Mouse (Mus musculus) forebrain, embryonic 11.5 days (tissue): Measurements from ENCODE around the gene Stam2. TPM values are rescaled to one million over a fixed set of nuclear protein-coding genes. Genes with fewer than 3 reads are reported as not detected.
A peak's percentile ranks its signal among the peaks of the same experiment; 100 is the strongest.

Source experiments
- ATAC-seq: fragments of 200-750 bp; cut with Nextera tagmentation; replicated peaks from 2 replicates; pipeline ENCODE4 v1.8.0; 2017; ENCODE audit warnings: moderate TSS enrichment; ENCODE audit not compliant: low FRiP score
- DNase-seq: peaks from one replicate; pipeline ENCODE4 v3.0.0-alpha.2; 2017; ENCODE audit warnings: low spot score
- H3K27ac ChIP-seq: fragments of 300-500 bp; sonication (generic); 2 replicates; pipeline ENCODE4 v1.5.1; 2014; ENCODE audit warnings: low read depth, low read length
- H3K27me3 ChIP-seq: fragments of 300-500 bp; sonication (generic); 2 replicates; pipeline ENCODE4 v1.6.1; 2014; ENCODE audit warnings: mild to moderate bottlenecking, low read length, mixed read lengths; ENCODE audit not compliant: control insufficient read depth, insufficient read depth
- H3K36me3 ChIP-seq: fragments of 300-500 bp; sonication (generic); 2 replicates; pipeline ENCODE4 v1.6.1; 2014; ENCODE audit warnings: mild to moderate bottlenecking, low read length, moderate library complexity, mixed read lengths; ENCODE audit not compliant: control insufficient read depth, insufficient read depth
- H3K4me1 ChIP-seq: fragments of 300-500 bp; sonication (generic); replicated peaks from 2 replicates; pipeline ENCODE4 v1.6.1; 2014; ENCODE audit warnings: low read length, mixed read lengths; ENCODE audit not compliant: control insufficient read depth, insufficient read depth
- H3K4me2 ChIP-seq: fragments of 300-500 bp; sonication (generic); 2 replicates; pipeline ENCODE4 v1.6.1; 2014; ENCODE audit warnings: low read depth, mild to moderate bottlenecking, low read length, moderate library complexity, mixed read lengths; ENCODE audit not compliant: severe bottlenecking
- H3K4me3 ChIP-seq: fragments of 300-500 bp; sonication (generic); 2 replicates; pipeline ENCODE4 v1.5.1; 2014; ENCODE audit warnings: low read depth, low read length
- H3K9ac ChIP-seq: fragments of 300-500 bp; sonication (generic); 2 replicates; pipeline ENCODE4 v1.6.1; 2014; ENCODE audit warnings: low read length
- H3K9me3 ChIP-seq: fragments of 300-500 bp; sonication (generic); 2 replicates; pipeline ENCODE4 v1.6.1; 2016; ENCODE audit warnings: low read length, mixed read lengths; ENCODE audit not compliant: control insufficient read depth
- WGBS: fragments of 180-500 bp; shearing (Covaris S2); extraction: QIAGEN DNeasy Blood & Tissue Kit; methylation state at CpG from one replicate; pipeline ENCODE4 v1.1.7; 2014; 5-methylcytosine and 5-hydroxymethylcytosine counted together
- polyA plus RNA-seq: library from polyadenylated mRNA; unstranded; fragments of >200 nt; fragmentation: Nextera tagmentation; extraction: Ambion mirVana; gene quantifications from 2 replicates; pipeline ENCODE4 v1.2.1, GENCODE M21; 2014

Stam2 gene
- polyA plus RNA-seq, 1 experiment from 2014 or later = 42.9 TPM

GRCm38 (mm10) chr2:52763891-52764290, 21.8 kb upstream of the Stam2 start:
- Histone ChIP-seq H3K4me3 (no peak overlapping the region), H3K9ac (no peak overlapping the region), H3K27me3 (no peaks in the 10 kb centered on the region), H3K4me1 (no peaks in the 10 kb centered on the region), H3K4me2 (no peak overlapping the region), H3K27ac (no peak overlapping the region), H3K9me3 (no peaks in the 10 kb centered on the region), H3K36me3 (no peaks in the 10 kb centered on the region)
- ATAC-seq = no peak
- DNase-seq = no peak
- WGBS = 88% methylated on average over 14 of the region's 14 CpGs

DNA sequence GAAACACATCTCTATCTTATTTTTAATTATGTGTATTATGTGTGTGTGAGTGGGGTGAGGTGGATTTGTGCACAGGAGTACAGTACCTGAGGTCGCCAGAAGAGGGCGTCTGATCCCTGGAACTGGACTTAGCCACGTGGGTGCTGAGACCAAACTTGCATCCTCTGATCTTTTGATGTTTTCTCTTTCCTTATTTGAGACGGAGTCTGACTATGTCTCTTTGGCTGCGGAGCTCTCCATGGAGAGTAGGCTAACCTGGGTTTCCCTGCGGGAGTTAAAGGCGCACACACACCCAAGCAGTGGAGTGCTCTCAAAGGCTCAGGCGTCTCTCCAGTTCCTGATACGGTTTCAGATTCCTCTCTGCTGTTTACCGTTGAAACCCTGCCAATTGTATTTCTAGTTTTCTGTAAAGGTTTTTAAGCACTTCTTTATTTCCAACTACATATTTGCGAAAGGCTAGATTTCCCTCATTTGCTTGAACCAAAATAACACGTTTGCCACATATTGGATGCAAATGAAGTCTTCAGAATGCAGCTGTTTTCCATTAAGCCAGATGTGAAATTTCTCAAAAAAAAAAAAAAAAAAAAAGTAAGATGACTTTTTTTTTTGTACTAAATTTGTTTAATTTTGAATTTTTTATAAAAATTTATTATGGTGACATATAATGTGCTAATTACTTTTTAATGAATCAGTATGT, 21.1 kb upstream of the Stam2 start:
- Histone ChIP-seq H3K4me1 (no peaks in the 10 kb centered on the region), H3K9ac (no peak overlapping the region), H3K36me3 (no peaks in the 10 kb centered on the region), H3K27ac (no peak overlapping the region), H3K4me2 (peak overlapping the region; percentile 36; the same call in 1 of the 2 replicates), H3K9me3 (no peaks in the 10 kb centered on the region), H3K27me3 (no peaks in the 10 kb centered on the region), H3K4me3 (no peak overlapping the region)
- peak; percentile 91 for DNase-seq
- peak; percentile 78 for ATAC-seq
- 25% methylated on average over 12 of the region's 12 CpGs for WGBS

DNA sequence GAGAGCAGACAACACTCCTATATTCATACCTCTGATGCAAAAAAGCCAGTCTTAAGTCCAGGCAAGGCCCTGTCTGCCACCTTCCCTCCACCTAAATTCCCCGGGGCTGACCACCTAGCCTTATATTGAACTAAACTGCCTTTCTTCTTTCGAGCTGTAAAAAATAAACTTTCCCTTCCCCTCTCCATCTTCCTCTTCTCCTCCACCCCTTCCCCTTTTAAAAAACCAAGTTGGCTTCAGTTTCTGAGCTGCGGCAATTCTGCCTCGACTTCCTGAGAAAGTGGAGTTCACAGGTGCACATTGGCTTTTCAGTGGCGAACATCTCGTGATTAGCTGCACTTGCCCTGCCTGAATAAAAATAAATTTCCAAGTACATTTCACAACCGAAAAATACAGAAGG, 20.4 kb upstream of the Stam2 start:
- no peak for ATAC-seq
- Histone ChIP-seq H3K4me2 (no peak overlapping the region), H3K9me3 (no peaks in the 10 kb centered on the region), H3K9ac (no peak overlapping the region), H3K4me3 (no peak overlapping the region), H3K27me3 (no peaks in the 10 kb centered on the region), H3K36me3 (no peaks in the 10 kb centered on the region), H3K27ac (no peak overlapping the region), H3K4me1 (no peaks in the 10 kb centered on the region)
- 75% methylated on average over 7 of the region's 7 CpGs for whole genome bisulfite sequencing
- no peak for DNase-seq

GRCm38 (mm10) chr2:52758627-52759026, 16.5 kb upstream of the Stam2 start:
- H3K27me3 ChIP-seq = no peaks in the 10 kb centered on the region
- 33% methylated on average over 10 of the region's 10 CpGs for WGBS
- no peak overlapping the region for H3K4me2 ChIP-seq
- H3K27ac ChIP-seq = no peak overlapping the region
- H3K9me3 ChIP-seq = no peaks in the 10 kb centered on the region
- H3K36me3 ChIP-seq = no peaks in the 10 kb centered on the region
- DNase-seq (peak; percentile 75), ATAC-seq (no peak)
- H3K4me1 ChIP-seq = no peaks in the 10 kb centered on the region
- H3K4me3 ChIP-seq = no peak overlapping the region
- H3K9ac ChIP-seq = no peak overlapping the region

DNA sequence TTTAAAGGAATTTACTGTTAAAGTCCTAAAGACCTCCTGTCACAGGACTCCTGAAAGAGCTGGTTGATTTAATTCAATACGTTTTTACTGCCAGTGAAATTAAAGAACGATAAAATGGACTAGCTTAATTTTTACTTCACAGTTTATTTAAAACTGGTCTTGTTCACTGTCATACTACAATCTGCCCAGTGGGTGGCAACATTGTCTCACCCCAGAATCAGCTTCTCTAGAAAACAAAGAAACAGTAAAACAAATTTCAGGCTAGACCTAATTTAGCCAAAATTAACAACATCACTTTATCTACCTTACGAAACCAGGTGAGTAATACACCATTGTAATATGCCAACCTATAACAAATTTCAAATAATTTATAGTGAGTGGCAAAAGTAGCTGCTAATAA, 14.6 kb upstream of the Stam2 start:
- H3K9me3 ChIP-seq = no peaks in the 10 kb centered on the region
- H3K9ac ChIP-seq = no peak overlapping the region
- ATAC-seq (0 out of 2 replicates have a peak, but pooled peaks have one; percentile 34), DNase-seq (no peak)
- H3K27ac ChIP-seq = no peak overlapping the region
- H3K4me1 ChIP-seq = no peaks in the 10 kb centered on the region
- no peaks in the 10 kb centered on the region for H3K36me3 ChIP-seq
- no peaks in the 10 kb centered on the region for H3K27me3 ChIP-seq
- H3K4me2 ChIP-seq = no peak overlapping the region
- H3K4me3 ChIP-seq = no peak overlapping the region
- 27% methylated on average over 3 of the region's 3 CpGs for WGBS

- Histone ChIP-seq H3K4me1 (no peaks in the 10 kb centered on the region), H3K9ac (no peak overlapping the region), H3K36me3 (no peaks in the 10 kb centered on the region), H3K4me2 (no peak overlapping the region), H3K4me3 (no peak overlapping the region), H3K27ac (no peak overlapping the region), H3K27me3 (no peaks in the 10 kb centered on the region), H3K9me3 (no peaks in the 10 kb centered on the region)
- 55% methylated on average over 3 of the region's 3 CpGs for WGBS
- ATAC-seq (no peak), DNase-seq (no peak)
Observed at GRCm38 (mm10) chr2:52753573-52754317, 11.7 kb upstream of the Stam2 start.

DNA sequence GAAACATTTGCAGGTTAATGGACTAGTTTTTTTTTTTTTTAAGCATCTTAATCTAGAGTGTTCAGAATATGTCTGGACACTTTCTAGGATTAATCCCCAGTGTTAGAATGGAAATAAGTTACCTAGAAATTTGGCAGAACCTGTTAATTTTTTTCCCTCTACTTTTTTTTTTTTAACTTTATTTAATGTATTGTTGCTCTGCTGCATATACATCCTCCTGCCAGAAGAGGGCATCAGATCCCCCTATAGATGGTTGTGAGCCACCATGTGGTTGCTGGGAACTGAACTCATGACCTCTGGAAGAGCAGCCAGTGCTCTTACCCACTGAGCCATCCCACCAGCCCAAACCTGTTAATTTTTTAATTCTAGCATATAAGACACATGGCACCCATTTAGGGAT, 2.0 kb upstream of the Stam2 start:
- Histone ChIP-seq H3K4me2 (no peak overlapping the region), H3K4me3 (no peak overlapping the region), H3K4me1 (no peaks in the 10 kb centered on the region), H3K36me3 (no peaks in the 10 kb centered on the region), H3K9ac (no peak overlapping the region), H3K27ac (no peak overlapping the region), H3K9me3 (no peaks in the 10 kb centered on the region), H3K27me3 (no peaks in the 10 kb centered on the region)
- ATAC-seq = no peak
- DNase-seq = no peak

DNA sequence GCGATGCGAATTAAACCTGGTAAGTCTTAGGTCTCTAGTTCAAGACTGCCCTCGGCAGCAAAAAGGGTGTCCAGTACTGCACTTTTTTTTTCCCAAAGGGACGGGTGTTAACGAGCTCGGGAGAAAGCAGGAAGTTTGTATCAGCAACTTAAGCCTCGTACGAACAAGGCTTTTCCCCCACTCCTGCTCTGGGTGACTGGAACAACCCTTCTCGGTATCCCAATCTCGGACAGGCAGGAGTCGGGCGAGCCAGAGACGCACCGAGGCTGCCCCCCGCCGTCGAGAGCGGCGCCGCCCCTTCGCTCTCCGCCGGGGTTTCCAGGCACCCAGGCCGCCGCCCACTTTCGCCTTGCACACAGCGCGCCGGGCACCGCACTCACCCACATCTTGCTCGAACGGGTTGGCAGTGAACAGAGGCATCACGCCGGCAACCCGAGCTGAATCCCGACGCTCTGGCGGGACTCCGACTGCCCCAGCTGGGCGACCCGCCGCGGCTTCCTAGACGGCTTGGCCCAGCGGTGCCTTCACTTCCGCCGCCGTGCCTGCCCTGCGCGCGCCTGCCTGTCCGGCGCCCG, 313 bp downstream of the Stam2 start:
- peak overlapping the region; percentile 93 for H3K9ac ChIP-seq
- no peaks in the 10 kb centered on the region for H3K36me3 ChIP-seq
- H3K4me1 ChIP-seq = no peaks in the 10 kb centered on the region
- H3K4me2 ChIP-seq = peak overlapping the region; percentile 53
- H3K4me3 ChIP-seq = peak overlapping the region; percentile 85
- no peaks in the 10 kb centered on the region for H3K27me3 ChIP-seq
- peak overlapping the region; percentile 90 for H3K27ac ChIP-seq
- WGBS = under 1% methylated on average over 54 of the region's 54 CpGs
- H3K9me3 ChIP-seq = no peaks in the 10 kb centered on the region
- ATAC-seq (peak; percentile 93), DNase-seq (no peak)
